In genomic region chr9:102073404-102073803, GRCm38 (mm10) we compare ENCODE assay signal across 19 mouse cellular contexts.
A peak's percentile ranks its signal among the peaks of the same experiment; 100 is the strongest.
DNase-seq lines count a peak whose midpoint lies in the region; ATAC-seq lines count a peak whose summit lies in the region.
"Had no signal": no experiment of that assay in that cellular context is flagged by ENCODE, and none has a peak within 500 bp of the region (broad histone marks: within the 10 kb centered on the region; RNA-seq: fewer than 3 reads in every experiment).

No protein-coding gene starts in this region.

- H3K9me3 ChIP-seq in forebrain, embryonic 11.5 days (ENCODE audit: control insufficient read depth, low read length): no peaks in the 10 kb centered on the region
- H3K9me3 ChIP-seq in forebrain, embryonic 16.5 days (ENCODE audit: control insufficient read depth, low read length): no peaks in the 10 kb centered on the region
- H3K9me3 ChIP-seq in hindbrain, embryonic 13.5 days: no peaks in the 10 kb centered on the region
- H3K9me3 ChIP-seq in hindbrain, embryonic 12.5 days (replicated peaks): no peaks in the 10 kb centered on the region
- H3K9me3 ChIP-seq in midbrain, embryonic 13.5 days: no peaks in the 10 kb centered on the region
- H3K9me3 ChIP-seq in midbrain, embryonic 11.5 days (ENCODE audit: control insufficient read depth, low read length): no peaks in the 10 kb centered on the region
- H3K9me3 ChIP-seq: embryonic facial prominence, embryonic 12.5 days; forebrain, embryonic 13.5 days had no signal

- H3K4me2 ChIP-seq in forebrain, embryonic 11.5 days (ENCODE audit: low read depth, low read length, severe bottlenecking): no peak overlapping the region
- no peak overlapping the region for H3K4me2 ChIP-seq in forebrain, embryonic 16.5 days (ENCODE audit: low read length)
- no peak overlapping the region for H3K4me2 ChIP-seq in hindbrain, embryonic 13.5 days
- no peak overlapping the region for H3K4me2 ChIP-seq in hindbrain, embryonic 12.5 days (replicated peaks)
- H3K4me2 ChIP-seq in midbrain, embryonic 13.5 days (replicated peaks): no peak overlapping the region
- no peak overlapping the region for H3K4me2 ChIP-seq in midbrain, embryonic 11.5 days
- H3K4me2 ChIP-seq: embryonic facial prominence, embryonic 12.5 days; forebrain, embryonic 13.5 days; heart, embryonic 11.5 days had no signal

- H3K9ac ChIP-seq in forebrain, embryonic 11.5 days (ENCODE audit: low read length): no peak overlapping the region
- no peak overlapping the region for H3K9ac ChIP-seq in forebrain, embryonic 16.5 days (replicated peaks; ENCODE audit: low read depth, low read length)
- no peak overlapping the region for H3K9ac ChIP-seq in hindbrain, embryonic 13.5 days
- H3K9ac ChIP-seq in hindbrain, embryonic 12.5 days: no peak overlapping the region
- H3K9ac ChIP-seq in midbrain, embryonic 13.5 days (replicated peaks): no peak overlapping the region
- H3K9ac ChIP-seq in midbrain, embryonic 11.5 days (ENCODE audit: low read length): no peak overlapping the region
- H3K9ac ChIP-seq: embryonic facial prominence, embryonic 12.5 days; forebrain, embryonic 13.5 days had no signal

- H3K27ac ChIP-seq in forebrain, embryonic 11.5 days (ENCODE audit: low read depth, low read length): no peak overlapping the region
- H3K27ac ChIP-seq in forebrain, embryonic 16.5 days (ENCODE audit: low read length): no peak overlapping the region
- H3K27ac ChIP-seq in hindbrain, embryonic 13.5 days: peak overlapping the region; percentile 32
- no peak overlapping the region for H3K27ac ChIP-seq in hindbrain, embryonic 12.5 days
- peak overlapping the region; percentile 54 for H3K27ac ChIP-seq in midbrain, embryonic 13.5 days
- no peak overlapping the region for H3K27ac ChIP-seq in midbrain, embryonic 11.5 days (ENCODE audit: low read depth, low read length)
- H3K27ac ChIP-seq: embryonic facial prominence, embryonic 12.5 days; forebrain, embryonic 13.5 days had no signal

- ATAC-seq in forebrain, embryonic 11.5 days (replicated peaks; ENCODE audit: low FRiP score): no peak
- no peak for ATAC-seq in forebrain, embryonic 16.5 days
- no peak for ATAC-seq in hindbrain, embryonic 13.5 days (ENCODE audit: low FRiP score)
- ATAC-seq in hindbrain, embryonic 12.5 days (ENCODE audit: low FRiP score): no peak
- ATAC-seq in midbrain, embryonic 13.5 days: peak; percentile 65; the same call in 1 of the 2 replicates
- ATAC-seq in midbrain, embryonic 11.5 days (ENCODE audit: low FRiP score): no peak
- ATAC-seq: forebrain, embryonic 13.5 days; intestine, embryonic 16.5 days had no signal

- H3K27me3 ChIP-seq in forebrain, embryonic 11.5 days (ENCODE audit: control insufficient read depth, insufficient read depth, low read length): no peaks in the 10 kb centered on the region
- H3K27me3 ChIP-seq in forebrain, embryonic 16.5 days (replicated peaks; ENCODE audit: control insufficient read depth, insufficient read depth, low read length): no peaks in the 10 kb centered on the region
- no peaks in the 10 kb centered on the region for H3K27me3 ChIP-seq in hindbrain, embryonic 13.5 days
- 0 out of 2 replicates have a peak, but pooled peaks cover 4% of the 10 kb centered on the region for H3K27me3 ChIP-seq in hindbrain, embryonic 12.5 days
- H3K27me3 ChIP-seq in midbrain, embryonic 13.5 days: no peaks in the 10 kb centered on the region
- H3K27me3 ChIP-seq in midbrain, embryonic 11.5 days (ENCODE audit: control insufficient read depth, insufficient read depth, low read length): no peaks in the 10 kb centered on the region
- H3K27me3 ChIP-seq: embryonic facial prominence, embryonic 12.5 days; forebrain, embryonic 13.5 days had no signal

- H3K4me1 ChIP-seq in forebrain, embryonic 11.5 days (replicated peaks; ENCODE audit: control insufficient read depth, insufficient read depth, low read length): no peaks in the 10 kb centered on the region; the same call in 1 of the 2 replicates
- H3K4me1 ChIP-seq in forebrain, embryonic 16.5 days (replicated peaks; ENCODE audit: control insufficient read depth, insufficient read depth, low read length): peaks cover 19% of the 10 kb centered on the region
- H3K4me1 ChIP-seq in hindbrain, embryonic 13.5 days (replicated peaks): peaks cover 51% of the 10 kb centered on the region
- H3K4me1 ChIP-seq in hindbrain, embryonic 12.5 days: peaks cover 28% of the 10 kb centered on the region
- H3K4me1 ChIP-seq in midbrain, embryonic 13.5 days (replicated peaks): peaks cover 52% of the 10 kb centered on the region
- H3K4me1 ChIP-seq in midbrain, embryonic 11.5 days (ENCODE audit: control insufficient read depth, insufficient read depth, low read length): no peaks in the 10 kb centered on the region; the same call in 1 of the 2 replicates
- H3K4me1 ChIP-seq: embryonic facial prominence, embryonic 12.5 days had no signal

- DNase-seq in forebrain, embryonic 11.5 days (ENCODE audit: low spot score): peak; percentile 37
- no peak for DNase-seq in midbrain, embryonic 11.5 days (ENCODE audit: low spot score, missing footprints)
- no peak for DNase-seq in cerebellum, postnatal 25 days
- DNase-seq: adrenal gland, postnatal 10 days; B cell, adult 2 months; cerebellum, adult 11 months; cerebellum, adult 8-10 months; cerebellum, postnatal 14 days; gastrocnemius, postnatal 36 days; heart, adult 18-20 months; heart, postnatal 36 days had no signal

- H3K4me3 ChIP-seq in forebrain, embryonic 11.5 days (ENCODE audit: low read depth, low read length): no peak overlapping the region
- H3K4me3 ChIP-seq in forebrain, embryonic 16.5 days (replicated peaks; ENCODE audit: low read length): no peak overlapping the region
- H3K4me3 ChIP-seq in hindbrain, embryonic 13.5 days: no peak overlapping the region
- no peak overlapping the region for H3K4me3 ChIP-seq in hindbrain, embryonic 12.5 days
- no peak overlapping the region for H3K4me3 ChIP-seq in midbrain, embryonic 13.5 days (replicated peaks)
- no peak overlapping the region for H3K4me3 ChIP-seq in midbrain, embryonic 11.5 days (ENCODE audit: low read depth, low read length)
- H3K4me3 ChIP-seq: embryonic facial prominence, embryonic 12.5 days; forebrain, embryonic 13.5 days had no signal

- 89% methylated on average over 5 of the region's 5 CpGs for WGBS in forebrain, embryonic 11.5 days
- WGBS in forebrain, embryonic 16.5 days: 91% methylated on average over 5 of the region's 5 CpGs
- WGBS in hindbrain, embryonic 13.5 days: 86% methylated on average over 5 of the region's 5 CpGs
- 86% methylated on average over 5 of the region's 5 CpGs for WGBS in hindbrain, embryonic 12.5 days
- 81% methylated on average over 5 of the region's 5 CpGs for WGBS in midbrain, embryonic 13.5 days
- WGBS in midbrain, embryonic 11.5 days: 88% methylated on average over 5 of the region's 5 CpGs

- H3K36me3 ChIP-seq in forebrain, embryonic 11.5 days (ENCODE audit: control insufficient read depth, insufficient read depth, low read length): no peaks in the 10 kb centered on the region
- no peaks in the 10 kb centered on the region for H3K36me3 ChIP-seq in forebrain, embryonic 16.5 days (ENCODE audit: control insufficient read depth, insufficient read depth)
- no peaks in the 10 kb centered on the region for H3K36me3 ChIP-seq in hindbrain, embryonic 13.5 days
- no peaks in the 10 kb centered on the region for H3K36me3 ChIP-seq in hindbrain, embryonic 12.5 days
- no peaks in the 10 kb centered on the region for H3K36me3 ChIP-seq in midbrain, embryonic 13.5 days
- no peaks in the 10 kb centered on the region for H3K36me3 ChIP-seq in midbrain, embryonic 11.5 days (ENCODE audit: control insufficient read depth, insufficient read depth, low read length)
- H3K36me3 ChIP-seq: embryonic facial prominence, embryonic 12.5 days had no signal

Comparison
In these comparisons a context has a peak if more than half of its experiments do, and no peak if none do; other contexts are left out.
1. H3K27ac ChIP-seq: peak in hindbrain, embryonic 13.5 days (single experiment) and midbrain, embryonic 13.5 days (single experiment); none in forebrain, embryonic 11.5 days (single experiment), forebrain, embryonic 16.5 days (single experiment), hindbrain, embryonic 12.5 days (single experiment) and midbrain, embryonic 11.5 days (single experiment).